Mouse (Mus musculus): Measurements from ENCODE around the gene Lrrc8a.
A peak's percentile ranks its signal among the peaks of the same experiment; 100 is the strongest.

Gene Lrrc8a

DNA sequence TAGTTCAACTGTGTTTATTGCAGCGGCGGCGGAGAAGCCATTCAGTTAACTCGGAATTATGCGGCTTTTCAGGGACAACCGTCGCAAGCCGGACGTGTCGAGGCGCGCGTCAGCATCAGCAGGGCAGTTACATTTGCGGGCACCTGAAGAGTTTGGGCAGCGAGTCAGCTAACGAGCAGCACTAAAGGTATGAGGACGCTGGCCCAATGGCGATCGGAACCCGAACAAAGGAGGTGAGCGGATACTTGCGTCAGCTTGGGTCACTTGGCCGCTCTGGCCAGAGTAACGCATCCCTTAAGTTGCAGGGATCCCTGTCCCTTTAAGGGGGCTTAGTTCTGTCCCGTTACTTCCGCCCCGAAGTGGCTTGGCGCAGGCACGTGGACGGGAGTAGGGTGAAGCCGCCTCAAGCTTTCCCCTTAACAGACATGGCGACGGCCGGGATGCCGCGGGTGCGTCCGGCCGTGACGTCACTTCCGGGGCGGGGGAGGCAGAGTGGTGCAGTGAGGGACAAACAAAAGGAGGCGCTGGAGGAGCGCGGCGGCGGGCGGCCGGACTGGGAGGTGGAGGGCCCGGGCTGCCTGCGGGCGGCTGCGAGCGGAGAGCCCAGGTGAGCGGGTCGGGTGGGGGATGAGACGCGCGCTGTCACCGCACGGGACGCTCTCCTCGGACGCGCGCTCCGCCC is at the start of gene Lrrc8a:
Gene Lrrc8a, plus strand, starts transcription at position 517 of the 682 bp plus-strand sequence.
- DNase-seq (ENCODE audit: low spot score in 2 of 2) = peak; percentile 99 to 100

DNA sequence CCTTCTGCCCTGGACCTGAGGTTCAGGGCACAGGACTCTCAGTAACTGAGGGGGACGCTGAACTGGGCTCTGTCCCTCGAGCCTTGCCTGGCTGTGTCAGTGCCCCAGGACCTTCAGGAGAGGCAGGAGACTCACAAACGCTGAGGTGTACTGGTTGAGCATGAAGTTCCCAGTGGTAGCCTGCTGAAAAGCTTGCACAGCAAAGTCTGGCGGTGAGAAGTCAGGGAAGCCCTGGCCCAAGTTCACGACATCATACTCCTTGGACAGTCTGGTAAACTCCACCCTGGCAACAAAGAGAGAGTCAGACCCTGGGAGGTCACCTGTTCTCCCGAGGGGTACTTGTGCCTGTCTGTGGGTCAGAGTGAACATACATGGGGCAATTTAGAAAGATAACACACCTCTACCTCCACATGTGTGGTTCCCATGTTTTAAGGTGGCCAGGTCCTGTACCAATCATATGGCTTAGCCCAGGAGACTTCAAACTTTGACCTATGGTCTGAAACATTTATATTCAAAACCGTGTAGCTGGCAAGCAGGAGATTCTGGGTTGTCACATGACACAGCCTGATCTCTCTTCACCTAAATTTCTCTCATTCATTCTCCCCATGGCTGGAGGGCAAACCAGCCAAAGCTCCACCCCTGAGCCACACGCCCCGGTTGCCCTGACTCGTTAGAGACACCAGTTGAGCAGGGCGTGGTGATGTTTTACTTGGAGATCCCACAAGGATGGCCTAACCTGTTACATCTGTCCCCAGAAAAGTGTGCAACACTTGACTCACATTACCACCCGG is 45.5 kb upstream of the Lrrc8a start:
- DNase-seq (ENCODE audit: low spot score in 2 of 2) = no peak

GRCm38 (mm10) chr2:30194656-30195055 is 42.9 kb upstream of the Lrrc8a start:
- no peak for DNase-seq (ENCODE audit: low spot score in 2 of 2)

DNA sequence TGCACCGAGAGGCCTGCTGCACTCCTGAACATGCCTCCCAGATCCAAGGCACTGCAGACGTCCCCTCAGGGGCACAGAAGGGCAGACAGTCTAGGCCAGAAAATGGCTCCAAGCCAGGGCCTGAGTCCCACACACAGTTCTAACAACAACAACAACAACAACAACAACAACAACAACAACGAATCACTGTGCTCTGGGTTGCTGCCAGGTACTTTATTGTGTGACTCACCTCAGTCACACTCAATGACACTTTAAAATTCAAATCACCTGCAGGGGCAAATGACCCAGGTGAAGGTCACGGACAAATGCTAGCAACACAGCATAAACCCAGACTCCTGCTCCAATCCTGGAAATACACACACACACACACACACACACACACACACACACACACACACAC is 39.5 kb upstream of the Lrrc8a start:
- DNase-seq (ENCODE audit: low spot score in 2 of 2) = no peak

DNA sequence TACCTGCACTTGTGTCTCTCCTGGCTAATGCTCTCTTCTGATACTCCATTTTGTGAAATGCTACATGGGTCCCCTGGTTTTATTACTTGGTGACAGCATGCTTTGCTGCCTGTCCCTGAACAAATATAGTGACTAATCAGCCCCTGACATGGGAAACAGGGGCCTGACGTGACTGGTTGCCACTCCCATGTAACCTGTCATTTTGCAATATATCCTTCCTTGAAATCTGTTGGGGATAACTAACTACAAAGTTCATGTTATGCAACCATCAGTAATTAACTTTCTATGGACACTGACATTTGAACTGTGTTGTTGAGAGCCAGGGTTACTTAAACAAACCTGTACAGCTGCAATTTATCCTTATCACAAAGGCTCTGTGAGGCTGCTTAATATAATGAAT is 37.5 kb upstream of the Lrrc8a start:
- DNase-seq (ENCODE audit: low spot score in 2 of 2) = no peak

- DNase-seq (ENCODE audit: low spot score in 2 of 2) = no peak
These were observed 37.1 kb upstream of the Lrrc8a start for GRCm38 (mm10) chr2:30200388-30200925.

GRCm38 (mm10) chr2:30203439-30203838 is 34.1 kb upstream of the Lrrc8a start:
- DNase-seq (ENCODE audit: low spot score in 2 of 2) = no peak

DNA sequence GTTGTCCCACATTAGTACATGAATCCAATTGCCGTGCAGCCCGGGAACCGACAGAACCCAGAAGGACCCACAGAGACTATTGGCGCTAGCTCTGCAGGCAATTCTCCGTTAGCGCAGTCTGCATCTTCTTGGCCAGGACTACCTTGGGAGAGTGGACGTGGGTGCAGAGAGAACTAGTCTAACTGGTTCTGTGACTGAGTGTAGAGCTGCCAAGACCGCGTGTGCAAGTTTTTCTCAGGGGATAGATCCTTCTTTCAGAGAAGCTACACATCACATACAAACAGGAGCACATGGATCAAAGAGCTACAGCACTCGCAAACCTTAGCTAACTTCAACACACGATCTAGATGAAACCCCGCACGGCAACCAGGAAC is 32.3 kb upstream of the Lrrc8a start:
- no peak for DNase-seq (ENCODE audit: low spot score in 2 of 2)

DNA sequence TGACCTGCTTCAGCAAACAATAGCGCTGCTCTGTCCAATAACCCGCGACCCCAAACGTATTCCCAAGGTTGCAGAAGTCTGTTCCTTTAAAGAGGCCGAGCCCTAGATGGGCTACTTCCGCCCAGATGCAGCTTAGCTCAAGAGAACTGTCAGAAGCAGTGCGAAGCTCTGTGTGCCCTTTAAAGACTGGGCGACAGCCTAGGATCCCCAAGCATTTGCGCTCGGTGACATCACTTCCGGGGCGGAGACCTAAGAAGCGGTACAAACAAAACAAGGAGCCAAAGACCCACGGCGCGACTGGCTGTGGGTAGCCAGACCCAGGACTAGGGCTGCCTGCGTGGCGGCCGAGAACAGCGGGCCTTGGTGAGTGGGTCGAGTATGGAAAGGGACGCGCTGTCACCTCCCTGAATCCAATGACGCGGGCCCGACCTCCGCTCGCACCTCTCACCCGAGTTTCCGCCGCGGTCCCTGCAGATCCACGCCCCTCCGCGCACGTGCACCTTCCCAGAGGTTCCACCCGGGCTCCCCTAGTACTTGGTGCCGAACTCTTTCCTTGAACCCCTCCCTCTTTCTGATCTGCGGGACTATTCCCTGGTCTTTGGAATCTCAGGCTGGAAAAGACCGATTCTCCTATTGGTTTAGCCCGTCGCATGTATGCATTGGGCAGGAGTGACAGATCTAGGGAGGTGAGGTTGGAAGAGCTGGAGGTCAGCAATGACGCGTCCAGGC is 31.7 kb upstream of the Lrrc8a start, which contains the start of gene Kyat1:
Gene Kyat1, minus strand, starts transcription at position 219 of the 729 bp plus-strand sequence.
- peak; percentile 95 for DNase-seq (ENCODE audit: low spot score in 2 of 2)

DNA sequence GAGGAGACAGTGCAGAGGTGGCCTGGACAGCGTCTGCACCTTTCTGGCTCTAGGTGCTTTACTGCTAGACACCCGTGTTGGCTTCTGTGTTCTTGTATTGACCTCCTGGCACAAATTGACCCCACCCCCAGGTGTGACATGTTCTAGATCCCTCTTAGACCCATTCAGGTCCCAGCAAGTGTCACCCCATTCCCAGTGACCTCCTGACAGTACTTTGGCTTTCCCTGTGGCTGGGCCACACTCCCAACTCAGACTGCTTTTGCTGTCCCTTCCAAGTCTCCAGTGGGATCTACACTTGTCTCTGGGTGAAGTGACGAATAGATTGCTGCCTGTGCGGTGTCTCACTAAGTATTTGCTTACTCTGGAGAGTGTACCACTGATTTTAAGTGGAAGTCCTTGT is 30.1 kb upstream of the Lrrc8a start:
- no peak for DNase-seq (ENCODE audit: low spot score in 2 of 2)

DNA sequence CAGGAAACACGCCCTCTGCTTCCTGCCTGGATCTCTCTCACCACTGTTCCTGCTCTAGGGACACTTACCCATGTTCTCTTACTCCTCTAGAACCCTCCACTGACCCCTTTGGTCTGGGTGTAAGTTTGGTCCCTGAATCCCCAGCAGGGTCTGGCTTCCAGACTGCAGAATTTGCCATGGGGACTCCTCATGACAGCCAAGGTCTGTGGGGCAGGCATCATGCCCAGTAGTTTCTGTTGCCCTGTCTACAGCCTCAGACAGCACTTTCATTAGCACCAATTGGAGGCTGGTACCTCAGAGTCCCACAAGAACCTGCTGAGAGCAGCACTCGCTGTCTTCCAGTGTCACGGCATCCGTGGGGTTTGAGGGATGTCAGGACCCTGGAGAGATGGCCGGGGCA is 29.6 kb upstream of the Lrrc8a start:
- DNase-seq (ENCODE audit: low spot score in 2 of 2) = no peak

DNA sequence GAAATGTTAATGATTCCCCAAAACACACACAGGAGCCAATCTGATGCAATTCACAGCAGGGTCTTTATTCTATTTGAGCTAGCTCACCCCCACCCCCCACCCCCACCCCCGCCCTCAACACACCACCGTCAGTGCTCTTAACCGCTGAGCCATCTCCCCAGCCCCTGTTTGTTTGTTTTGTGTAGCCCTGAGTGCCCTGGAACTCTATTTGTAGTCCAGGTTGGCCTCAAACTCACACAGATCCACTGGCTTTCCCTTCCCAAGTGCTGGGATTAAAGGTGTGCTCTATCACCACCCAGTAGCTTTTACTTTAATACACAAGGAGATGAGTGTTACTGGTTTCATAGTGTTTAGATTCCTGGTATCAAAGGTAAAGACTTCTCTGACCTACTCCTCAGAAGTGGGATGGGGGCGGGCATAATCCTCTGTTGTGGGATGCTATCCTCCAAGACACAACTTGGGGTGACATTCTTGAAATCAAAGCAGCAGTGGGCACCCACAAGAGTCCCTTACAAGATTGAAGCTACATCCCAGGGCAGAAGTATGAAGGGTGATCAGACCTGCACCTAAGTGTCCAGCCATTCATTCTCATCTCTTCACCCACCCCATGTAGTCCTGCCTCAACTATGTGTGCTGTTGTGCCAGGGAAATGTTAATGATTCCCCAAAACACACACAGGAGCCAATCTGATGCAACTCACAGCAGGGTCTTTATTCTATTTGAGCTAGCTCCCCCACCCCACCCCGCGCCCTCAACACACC is 25.9 kb upstream of the Lrrc8a start:
- DNase-seq (ENCODE audit: low spot score in 2 of 2) = no peak

- DNase-seq (ENCODE audit: low spot score in 2 of 2) = no peak
These were observed 25.4 kb upstream of the Lrrc8a start for GRCm38 (mm10) chr2:30212169-30212545.

DNA sequence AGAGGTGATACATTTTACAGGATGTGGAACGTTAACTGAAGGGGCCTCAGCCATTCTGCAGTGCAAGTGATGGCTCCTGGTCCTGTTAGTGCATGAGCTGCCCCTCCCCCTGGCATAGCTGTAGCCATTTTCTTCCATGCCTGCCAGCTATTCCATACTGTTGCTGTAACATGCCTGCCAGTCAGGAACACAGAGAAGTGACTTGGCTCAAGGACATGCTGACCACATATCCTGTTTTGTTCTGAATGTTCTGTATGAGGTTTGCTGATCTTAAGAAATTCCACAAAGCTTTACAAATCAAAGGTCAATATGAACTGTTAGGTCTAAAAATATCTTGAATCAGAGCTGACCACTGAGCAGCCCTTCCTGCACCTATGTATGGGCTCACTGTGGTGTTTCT is 24.6 kb upstream of the Lrrc8a start:
- DNase-seq (ENCODE audit: low spot score in 2 of 2) = no peak

DNA sequence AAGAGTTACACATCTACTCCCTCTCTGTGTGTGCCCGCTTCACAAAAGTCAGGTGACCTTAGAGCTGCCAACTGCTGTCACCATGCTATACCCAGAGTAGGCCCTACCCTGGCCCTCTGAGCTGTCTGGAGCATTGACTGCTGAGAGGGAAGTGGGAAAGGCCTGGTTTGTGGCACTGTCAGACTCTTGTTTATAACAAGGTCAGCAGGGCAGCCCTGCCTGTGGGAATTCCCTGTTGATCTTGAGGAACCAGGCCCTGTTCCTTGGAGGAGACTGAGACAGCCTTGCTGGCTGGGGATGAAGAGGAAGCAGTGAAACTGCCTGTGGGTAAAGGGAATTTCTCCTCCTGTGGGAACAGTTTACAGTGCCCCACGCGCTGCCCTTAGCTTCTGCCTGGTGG is 22.8 kb upstream of the Lrrc8a start:
- no peak for DNase-seq (ENCODE audit: low spot score in 2 of 2)

GRCm38 (mm10) chr2:30215493-30215892 is 22.0 kb upstream of the Lrrc8a start:
- peak; percentile 57 to 59 for DNase-seq (ENCODE audit: low spot score in 2 of 2)

DNA sequence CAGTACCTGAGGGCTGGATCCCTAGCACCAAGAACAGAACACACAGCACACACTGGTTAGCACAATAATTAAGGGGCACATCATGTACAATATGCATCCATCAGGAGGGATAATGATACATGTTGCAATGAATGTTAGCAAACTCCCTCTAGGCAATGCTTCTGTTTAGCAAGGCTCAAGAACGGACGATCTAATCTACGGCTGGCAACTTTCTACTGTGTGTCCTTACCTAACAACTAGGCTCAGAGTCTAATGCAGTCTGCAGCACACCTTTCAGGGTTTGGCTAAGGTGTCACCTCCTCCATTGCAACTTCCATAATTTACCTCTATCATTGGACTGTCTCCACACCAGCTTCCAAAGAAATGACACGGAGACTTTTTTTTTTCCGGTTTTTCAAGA is 21.2 kb upstream of the Lrrc8a start:
- no peak for DNase-seq (ENCODE audit: low spot score in 2 of 2)

DNA sequence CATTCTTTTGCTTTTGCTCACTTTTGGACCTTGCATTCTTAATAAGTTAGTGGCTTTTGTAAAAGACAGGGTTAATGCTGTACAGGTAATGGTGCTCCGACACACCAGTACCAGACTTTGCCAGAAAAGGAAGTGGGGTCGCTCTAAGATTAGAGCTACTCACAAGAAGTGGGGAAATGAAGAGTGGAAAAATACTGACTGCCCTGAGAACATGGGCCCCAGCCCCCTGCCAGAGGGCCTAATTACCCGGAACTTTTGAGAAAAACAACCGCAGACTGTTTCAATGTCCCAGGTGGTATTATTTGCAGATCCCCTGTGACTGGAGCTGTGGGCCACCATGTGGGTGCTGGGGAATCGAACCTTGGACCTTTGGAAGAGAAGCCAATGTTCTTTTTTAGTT is 1.9 kb upstream of the Lrrc8a start:
- DNase-seq (ENCODE audit: low spot score in 2 of 2) = no peak

DNA sequence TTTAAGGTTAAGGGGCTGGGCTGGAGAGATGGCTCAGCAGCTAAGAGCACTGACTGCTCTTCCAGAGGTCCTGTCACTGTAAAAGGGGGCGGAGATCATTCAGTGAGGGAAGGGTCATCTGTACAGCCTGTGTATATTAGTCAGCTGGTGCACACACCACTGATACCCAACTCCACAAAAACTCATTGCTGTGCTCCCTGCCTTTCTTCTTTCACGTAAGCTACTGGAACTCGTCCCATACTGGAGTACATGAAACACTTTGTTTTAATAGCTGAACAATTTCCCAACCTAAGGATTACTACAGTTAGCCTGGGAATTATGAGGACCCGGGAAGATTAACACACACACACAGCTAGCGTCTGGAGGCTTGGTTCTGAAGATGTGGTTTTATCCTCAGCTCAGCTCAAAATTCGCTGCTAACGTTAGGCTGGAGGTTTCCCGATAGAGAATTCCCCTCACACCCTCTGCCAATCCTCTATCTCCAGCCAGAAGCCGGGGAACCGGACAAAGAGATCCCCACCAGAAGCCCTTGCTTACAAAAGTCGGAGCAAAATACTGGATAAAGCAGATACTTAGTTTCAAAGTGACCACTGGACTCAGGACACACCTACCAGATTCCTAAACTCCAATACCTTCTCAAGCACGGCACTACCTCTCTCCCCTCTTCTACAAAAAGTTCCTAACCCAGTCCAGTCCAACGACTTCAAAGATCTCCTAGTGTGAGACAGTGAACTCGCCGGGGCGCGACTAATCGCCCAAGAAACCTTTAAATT is 903 bp upstream of the Lrrc8a start:
- no peak for DNase-seq (ENCODE audit: low spot score in 2 of 2)

DNA sequence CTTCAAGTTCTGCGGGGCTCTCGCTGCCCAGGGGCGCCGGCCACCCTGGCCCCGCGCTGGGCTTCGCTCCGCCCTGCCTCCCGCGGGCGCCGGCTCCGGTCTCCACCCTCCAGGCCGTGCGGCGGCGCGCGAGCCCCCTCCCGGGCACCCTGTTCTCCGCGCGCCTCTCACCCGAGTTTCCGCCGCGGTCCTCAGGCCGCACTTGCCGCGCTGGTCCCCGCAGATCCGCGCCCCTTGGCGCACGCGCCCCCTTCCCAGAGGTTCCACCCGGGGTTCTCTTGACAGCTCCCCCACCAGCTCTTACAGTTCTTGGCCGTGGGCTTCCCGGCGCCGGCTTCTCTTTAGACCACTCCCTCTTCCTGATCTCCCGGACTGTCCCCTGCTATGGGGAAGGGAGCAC is 366 bp downstream of the Lrrc8a start:
- DNase-seq (ENCODE audit: low spot score in 2 of 2) = peak in 1 of 2 experiments; percentile 80

DNA sequence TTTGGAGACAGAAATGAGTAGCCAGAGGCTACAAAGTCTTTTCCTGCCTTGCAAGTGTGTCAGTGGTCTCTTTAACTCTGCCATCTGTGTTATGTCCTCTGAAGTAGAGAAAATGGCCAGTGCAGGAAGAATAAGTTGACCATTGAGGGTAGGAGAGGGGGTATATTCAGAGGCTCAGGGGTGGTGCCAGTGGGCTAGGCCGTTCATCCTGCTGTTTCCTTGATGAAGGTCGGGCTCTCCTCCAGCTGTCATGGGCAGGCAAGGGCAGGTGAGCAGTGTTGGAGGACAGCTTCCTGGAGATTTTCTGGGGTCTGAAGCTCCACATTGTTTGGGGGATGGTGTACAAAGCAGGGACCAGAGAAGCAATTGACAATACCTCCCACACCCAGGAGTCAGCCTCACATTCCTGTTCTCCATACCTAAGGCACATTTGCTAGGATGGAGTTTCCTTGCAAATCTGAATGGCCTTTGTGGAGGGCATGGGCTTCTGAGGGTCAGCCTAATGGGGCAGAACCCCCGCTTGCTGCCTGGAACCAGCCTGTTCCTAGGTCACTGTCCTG is 1.5 kb downstream of the Lrrc8a start:
- DNase-seq (ENCODE audit: low spot score in 2 of 2) = peak in 1 of 2 experiments; percentile 43

All from heart, adult 9 months (tissue).